Mouse (Mus musculus) frontal cortex, postnatal 14 days (tissue): ENCODE results near the gene Mageb5.
"Not testable (repeated sequence)": the region's sequence is repeated elsewhere in the genome, so short reads cannot be mapped to it uniquely, and the experiment has no call there.

Experiments
- DNase-seq, 2 experiments: peaks; one replicate each; pipeline ENCODE4 v3.0.0; 2022; ENCODE audit warnings: low spot score in 2 of 2

Gene Mageb5

DNA sequence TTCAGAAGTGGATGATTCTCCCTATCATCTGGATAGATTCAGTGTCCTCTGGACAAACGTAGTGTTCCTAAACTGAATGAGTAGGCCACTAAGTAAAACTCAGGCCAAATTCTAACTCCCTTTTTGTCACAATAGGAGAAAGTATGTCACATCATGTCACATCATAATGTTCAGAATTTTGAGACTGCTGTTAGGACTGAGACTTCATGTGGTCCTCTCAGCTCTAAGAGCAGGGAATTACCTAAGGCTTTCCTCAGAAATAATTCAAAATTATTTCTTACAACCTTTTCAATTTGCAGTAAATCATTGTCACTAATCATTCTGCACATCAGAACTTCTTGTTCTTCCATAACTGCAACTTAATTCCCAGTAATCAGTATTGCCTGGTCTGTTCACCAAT lies at the start of gene Mageb5:
Mageb5 (minus strand) TSS at position 101 of the 400 bp plus-strand sequence.
- not testable (repeated sequence) for DNase-seq

DNA sequence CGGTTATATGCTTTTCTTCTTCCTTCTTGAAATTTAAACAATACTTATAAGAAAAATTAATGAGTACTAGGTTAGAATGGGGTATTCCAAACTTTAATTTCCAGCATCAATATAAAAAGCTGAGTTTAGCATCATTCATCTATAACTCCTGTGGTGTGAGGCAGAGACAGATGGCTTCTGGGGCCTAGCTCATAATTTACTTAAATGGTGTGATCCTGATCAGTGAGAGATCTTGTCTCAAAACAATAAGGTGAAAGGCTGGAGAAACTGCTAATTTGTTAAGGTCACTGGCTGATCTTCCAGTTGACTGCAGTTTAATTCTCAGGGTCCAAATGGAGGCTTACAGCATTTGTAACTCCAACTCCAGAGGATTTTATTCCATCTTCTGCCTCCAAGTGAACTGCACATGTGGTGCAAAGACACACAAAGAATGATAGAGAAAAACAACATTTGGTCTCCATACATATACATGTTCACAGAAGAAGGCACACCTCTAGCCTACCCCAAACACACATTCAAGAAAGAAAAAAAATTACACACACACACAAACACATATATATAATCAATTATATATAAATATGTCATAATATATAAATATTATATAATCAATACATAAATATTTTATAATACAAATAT lies 23.1 kb downstream of the Mageb5 start:
- DNase-seq, result not testable (repeated sequence)
